16 mouse cellular contexts compared by ENCODE assay signal in the genomic region with DNA sequence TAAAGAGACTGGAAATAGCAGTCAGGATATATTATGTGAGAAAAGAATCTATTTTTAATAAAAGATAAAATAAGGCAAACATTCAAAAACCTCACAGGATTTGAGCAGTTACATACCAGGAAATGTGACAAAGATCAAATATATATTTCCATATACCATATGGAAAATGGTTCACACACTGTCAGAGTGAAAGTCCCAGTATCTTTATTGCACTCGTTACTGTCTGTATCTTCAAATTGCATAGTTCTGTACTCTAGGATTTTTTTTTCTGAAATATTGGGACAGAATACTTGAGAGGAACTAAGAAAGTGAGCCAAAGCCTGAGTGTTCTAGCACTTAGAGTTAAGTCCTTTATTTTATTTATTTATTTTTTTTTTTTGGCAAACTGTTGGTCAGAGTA.
"Had no signal": no experiment of that assay in that cellular context is flagged by ENCODE, and none has a peak within 500 bp of the region (broad histone marks: within the 10 kb centered on the region; RNA-seq: fewer than 3 reads in every experiment).

No protein-coding gene starts in this region.

- H3K27ac ChIP-seq: neural tube, embryonic 13.5 days; neural tube, embryonic 15.5 days; stomach, embryonic 15.5 days; stomach, postnatal 0 days had no signal

- DNase-seq: retina, postnatal 1 day; right cerebral cortex, adult 18-20 months; right cerebral cortex, postnatal 14 days; right cerebral cortex, postnatal 25 days; right cerebral cortex, postnatal 4 days; spleen, adult 18-20 months; thymus, adult 18-20 months; thymus, adult 2 months; thymus, postnatal 14 days; thymus, postnatal 25 days; thymus, postnatal 36 days; thymus, postnatal 4 days had no signal

- H3K4me1 ChIP-seq: neural tube, embryonic 13.5 days; neural tube, embryonic 15.5 days; stomach, embryonic 15.5 days had no signal

- H3K36me3 ChIP-seq: neural tube, embryonic 13.5 days; neural tube, embryonic 15.5 days; stomach, embryonic 15.5 days had no signal

- H3K4me2 ChIP-seq: neural tube, embryonic 13.5 days; neural tube, embryonic 15.5 days; stomach, embryonic 15.5 days had no signal

- H3K27me3 ChIP-seq: neural tube, embryonic 13.5 days; neural tube, embryonic 15.5 days; stomach, embryonic 15.5 days had no signal

- H3K4me3 ChIP-seq: neural tube, embryonic 13.5 days; neural tube, embryonic 15.5 days; stomach, embryonic 15.5 days had no signal

- H3K9ac ChIP-seq: neural tube, embryonic 13.5 days; neural tube, embryonic 15.5 days; stomach, embryonic 15.5 days had no signal

- H3K9me3 ChIP-seq: neural tube, embryonic 13.5 days; neural tube, embryonic 15.5 days; stomach, embryonic 15.5 days had no signal
